Mouse (Mus musculus) megakaryocyte, embryonic 14.5 days (primary cell): ENCODE data around the gene Cdrt4. TPM values are rescaled to one million over a fixed set of nuclear protein-coding genes. Genes with fewer than 3 reads are reported as not detected.

Experiments used
- H3K27me3 ChIP-seq: replicated peaks from 2 replicates; pipeline ENCODE3; 2012; ENCODE audit warnings: inconsistent platforms
- H3K36me3 ChIP-seq: replicated peaks from 2 replicates; pipeline ENCODE3; 2012; ENCODE audit warnings: low read length, inconsistent platforms, mixed read lengths
- H3K4me1 ChIP-seq: 2 replicates; pipeline ENCODE4 v1.6.1; 2012; ENCODE audit warnings: inconsistent platforms
- H3K4me3 ChIP-seq: replicated peaks from 2 replicates; pipeline ENCODE3; 2012; ENCODE audit warnings: moderate library complexity, mild to moderate bottlenecking, inconsistent platforms
- H3K9me3 ChIP-seq: 2 replicates; pipeline ENCODE4 v1.6.1; 2012; ENCODE audit warnings: inconsistent platforms
- FLI1 ChIP-seq: IDR thresholded peaks from 2 replicates; pipeline ENCODE4 v1.6.1; 2012; ENCODE audit warnings: low read length, inconsistent platforms, mixed read lengths
- GATA1 ChIP-seq: IDR thresholded peaks from 3 replicates; pipeline ENCODE4 v1.6.1; 2012; ENCODE audit warnings: mixed read lengths, low read length, inconsistent platforms, borderline replicate concordance
- polyA plus RNA-seq: library from polyadenylated mRNA; stranded (reverse); fragments of >175 nt; gene quantifications from 2 replicates; pipeline ENCODE4 v1.2.3, GENCODE M21; 2012; ENCODE audit warnings: low replicate concordance; ENCODE audit not compliant: insufficient read depth

Cdrt4 gene
- polyA plus RNA-seq, 1 experiment, result not detected

GRCm38 (mm10) chr11:62966424-62966764 lies 15.4 kb downstream of the Cdrt4 start:
- no peaks in the 10 kb centered on the region for H3K36me3 ChIP-seq
- TF ChIP-seq GATA1 (no peak), FLI1 (no peak)
- peaks cover 20% of the 10 kb centered on the region for H3K27me3 ChIP-seq
- no peaks in the 10 kb centered on the region for H3K4me1 ChIP-seq
- H3K4me3 ChIP-seq, result no peak overlapping the region
- no peaks in the 10 kb centered on the region for H3K9me3 ChIP-seq

GRCm38 (mm10) chr11:62966765-62967633 lies 16.0 kb downstream of the Cdrt4 start:
- no peaks in the 10 kb centered on the region for H3K36me3 ChIP-seq
- no peaks in the 10 kb centered on the region for H3K4me1 ChIP-seq
- H3K9me3 ChIP-seq, result no peaks in the 10 kb centered on the region
- TF ChIP-seq FLI1 (no peak), GATA1 (no peak)
- H3K4me3 ChIP-seq, result no peak overlapping the region
- peaks cover 20% of the 10 kb centered on the region for H3K27me3 ChIP-seq

GRCm38 (mm10) chr11:62977176-62977575 lies 26.2 kb downstream of the Cdrt4 start:
- Histone ChIP-seq H3K27me3 (peaks cover 2% of the 10 kb centered on the region), H3K9me3 (peaks cover 5% of the 10 kb centered on the region; the same call in 1 of the 2 replicates), H3K4me3 (no peak overlapping the region), H3K4me1 (no peaks in the 10 kb centered on the region), H3K36me3 (no peaks in the 10 kb centered on the region)
- no peak for TF ChIP-seq GATA1
- TF ChIP-seq FLI1, result no peak

- H3K36me3 ChIP-seq, result no peaks in the 10 kb centered on the region
- H3K4me3 ChIP-seq, result no peak overlapping the region
- TF ChIP-seq GATA1, result no peak
- no peak for TF ChIP-seq FLI1
- no peaks in the 10 kb centered on the region for H3K4me1 ChIP-seq
- peaks cover 5% of the 10 kb centered on the region; the same call in 1 of the 2 replicates for H3K9me3 ChIP-seq
- H3K27me3 ChIP-seq, result peaks cover 2% of the 10 kb centered on the region
These were observed 27.9 kb downstream of the Cdrt4 start for GRCm38 (mm10) chr11:62978886-62979285.

GRCm38 (mm10) chr11:62981729-62982128 lies 30.7 kb downstream of the Cdrt4 start:
- no peak for TF ChIP-seq GATA1
- TF ChIP-seq FLI1, result no peak
- Histone ChIP-seq H3K36me3 (no peaks in the 10 kb centered on the region), H3K9me3 (peaks cover 5% of the 10 kb centered on the region; the same call in 1 of the 2 replicates), H3K27me3 (peaks cover 4% of the 10 kb centered on the region), H3K4me1 (no peaks in the 10 kb centered on the region), H3K4me3 (no peak overlapping the region)

GRCm38 (mm10) chr11:62983793-62984192 lies 32.8 kb downstream of the Cdrt4 start:
- TF ChIP-seq FLI1 (no peak), GATA1 (no peak)

GRCm38 (mm10) chr11:62984365-62984764 lies 33.4 kb downstream of the Cdrt4 start:
- Histone ChIP-seq H3K36me3 (no peaks in the 10 kb centered on the region), H3K4me3 (no peak overlapping the region), H3K4me1 (no peaks in the 10 kb centered on the region), H3K27me3 (peaks cover 3% of the 10 kb centered on the region), H3K9me3 (peaks cover 5% of the 10 kb centered on the region; the same call in 1 of the 2 replicates)
- TF ChIP-seq GATA1 (no peak), FLI1 (no peak)

More at GRCm38 (mm10) chr11:62983793-62984192, 32.8 kb downstream of the Cdrt4 start:
- no peaks in the 10 kb centered on the region for H3K36me3 ChIP-seq
- H3K4me1 ChIP-seq, result no peaks in the 10 kb centered on the region
- H3K9me3 ChIP-seq, result peaks cover 5% of the 10 kb centered on the region; the same call in 1 of the 2 replicates
- peaks cover 3% of the 10 kb centered on the region for H3K27me3 ChIP-seq
- no peak overlapping the region for H3K4me3 ChIP-seq

- Histone ChIP-seq H3K4me1 (no peaks in the 10 kb centered on the region), H3K4me3 (no peak overlapping the region), H3K9me3 (peaks cover 10% of the 10 kb centered on the region; the same call in 1 of the 2 replicates), H3K36me3 (no peaks in the 10 kb centered on the region), H3K27me3 (peaks cover 3% of the 10 kb centered on the region)
- no peak for TF ChIP-seq FLI1
- no peak for TF ChIP-seq GATA1
These were observed 34.1 kb downstream of the Cdrt4 start for GRCm38 (mm10) chr11:62985075-62985474.

GRCm38 (mm10) chr11:62986578-62986977 lies 35.6 kb downstream of the Cdrt4 start:
- TF ChIP-seq FLI1 (no peak), GATA1 (no peak)
- Histone ChIP-seq H3K36me3 (no peaks in the 10 kb centered on the region), H3K4me1 (no peaks in the 10 kb centered on the region), H3K4me3 (no peak overlapping the region), H3K9me3 (peaks cover 6% of the 10 kb centered on the region; the same call in 1 of the 2 replicates), H3K27me3 (peaks cover 3% of the 10 kb centered on the region)

GRCm38 (mm10) chr11:62990150-62990685 lies 39.2 kb downstream of the Cdrt4 start:
- no peak overlapping the region for H3K4me3 ChIP-seq
- H3K4me1 ChIP-seq, result no peaks in the 10 kb centered on the region
- peaks cover 2% of the 10 kb centered on the region for H3K27me3 ChIP-seq
- TF ChIP-seq FLI1 (no peak), GATA1 (no peak)
- H3K9me3 ChIP-seq, result peaks cover 6% of the 10 kb centered on the region; the same call in 1 of the 2 replicates
- H3K36me3 ChIP-seq, result no peaks in the 10 kb centered on the region
